Mouse (Mus musculus): Measurements from ENCODE around the gene Auts2. TPM values are rescaled to one million over a fixed set of nuclear protein-coding genes. Genes with fewer than 3 reads are reported as not detected.

Auts2 gene
- total RNA-seq, 2 experiments from 2014 or later: 24.3 to 29.9 TPM

GRCm38 (mm10) chr5:131992268-131992667 is 550.9 kb downstream of the Auts2 start:
- no peak for DNase-seq

DNA sequence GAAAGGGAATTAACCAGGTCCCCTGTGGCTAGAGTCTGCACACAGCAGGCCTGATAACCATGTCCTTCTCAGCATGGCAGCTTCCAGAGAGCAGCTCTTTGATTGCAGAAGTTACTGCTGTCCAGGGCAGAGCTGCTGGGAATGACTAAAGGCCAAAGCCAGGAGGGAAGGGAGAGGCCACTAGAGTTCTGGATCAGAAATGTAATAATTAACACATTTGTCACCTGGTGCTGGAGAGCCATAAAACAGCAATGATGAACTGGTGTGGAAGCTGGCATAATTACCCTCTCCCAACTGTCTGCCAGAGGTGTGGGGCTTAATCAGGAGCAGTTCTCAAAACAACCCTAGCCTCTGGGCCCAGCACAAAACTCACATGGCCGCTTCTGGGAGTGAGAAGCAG is 552.6 kb downstream of the Auts2 start:
- no peak for DNase-seq

- DNase-seq: no peak
Measured at GRCm38 (mm10) chr5:131981451-131981850, 561.7 kb downstream of the Auts2 start.

GRCm38 (mm10) chr5:131978939-131979338 is 564.2 kb downstream of the Auts2 start:
- DNase-seq: no peak

GRCm38 (mm10) chr5:131977497-131977896 is 565.6 kb downstream of the Auts2 start:
- no peak for DNase-seq

- no peak for DNase-seq
Measured at GRCm38 (mm10) chr5:131971901-131972300, 571.2 kb downstream of the Auts2 start.

DNA sequence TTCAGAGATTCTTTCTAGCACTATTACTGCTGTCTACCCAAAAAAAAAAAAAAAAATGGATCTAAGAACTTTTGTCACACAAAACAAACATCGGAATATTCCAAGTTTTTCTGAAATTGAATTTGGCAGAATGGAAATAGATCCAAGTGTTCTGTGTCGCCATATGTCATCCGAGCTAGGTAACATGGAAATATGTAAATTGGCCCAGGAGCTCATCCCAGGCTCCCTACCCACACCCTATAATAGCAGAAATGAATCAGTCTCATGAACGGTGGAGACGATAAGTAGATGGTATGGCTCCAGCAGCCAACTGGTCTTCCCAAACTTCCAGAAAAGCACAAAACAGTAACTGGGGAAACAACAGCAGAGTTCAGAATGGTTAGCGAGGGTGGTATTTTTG is 577.6 kb downstream of the Auts2 start:
- DNase-seq: no peak

DNA sequence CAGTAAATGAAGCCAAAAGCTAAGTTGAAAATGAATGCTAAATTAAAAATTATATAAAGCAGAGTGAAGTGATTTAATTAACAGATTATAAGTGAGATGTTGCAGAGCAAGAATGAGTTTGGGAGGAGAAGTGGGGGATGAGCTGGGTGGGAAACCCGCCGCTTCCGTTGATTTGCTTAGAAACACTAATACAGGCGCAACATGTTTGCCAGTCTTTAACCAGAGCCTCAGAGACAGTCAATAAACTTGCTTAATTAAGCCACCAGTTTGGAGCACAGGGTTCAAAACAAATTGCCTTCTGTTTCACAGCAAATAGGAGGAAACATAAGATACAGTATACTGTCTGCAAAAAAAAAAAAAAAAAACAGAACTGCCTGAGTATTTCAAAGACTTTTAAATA is 579.6 kb downstream of the Auts2 start:
- no peak for DNase-seq

DNA sequence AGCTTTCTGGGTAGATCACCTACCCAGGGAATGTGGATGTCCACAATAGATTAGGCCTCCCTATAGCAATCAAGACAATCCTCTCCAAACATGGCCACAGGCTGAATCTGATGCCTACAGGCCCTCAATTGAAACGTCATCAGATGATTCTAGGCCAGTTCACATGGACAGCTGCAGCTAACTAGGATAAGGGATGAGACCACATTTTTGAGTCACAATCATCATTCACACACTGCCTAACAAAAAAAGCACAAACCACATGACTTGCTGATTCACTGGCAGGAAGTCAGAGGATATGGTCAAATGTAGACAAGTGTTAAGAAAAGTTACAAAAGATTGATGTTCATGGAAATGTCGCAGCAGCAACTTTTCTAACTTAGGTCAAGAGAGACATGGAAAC is 581.3 kb downstream of the Auts2 start:
- no peak for DNase-seq

DNA sequence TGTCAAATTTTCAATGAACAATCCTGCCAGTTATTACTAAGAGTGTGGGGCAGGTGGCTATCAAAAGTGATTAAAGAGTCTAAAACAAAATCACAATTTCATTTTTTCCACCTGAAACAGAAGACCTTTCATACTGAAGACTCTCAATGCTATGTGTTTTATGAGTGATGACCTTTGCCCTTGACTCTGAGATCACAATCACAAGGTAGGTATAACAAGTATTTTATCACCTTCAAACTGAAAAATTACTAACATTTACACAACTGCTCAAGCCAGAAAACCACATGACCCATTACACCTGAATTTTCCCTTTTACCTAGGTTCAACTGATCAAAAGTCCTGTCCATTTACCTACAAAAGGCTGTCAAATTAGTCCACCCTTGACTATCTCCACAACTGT is 582.7 kb downstream of the Auts2 start:
- no peak for DNase-seq

DNA sequence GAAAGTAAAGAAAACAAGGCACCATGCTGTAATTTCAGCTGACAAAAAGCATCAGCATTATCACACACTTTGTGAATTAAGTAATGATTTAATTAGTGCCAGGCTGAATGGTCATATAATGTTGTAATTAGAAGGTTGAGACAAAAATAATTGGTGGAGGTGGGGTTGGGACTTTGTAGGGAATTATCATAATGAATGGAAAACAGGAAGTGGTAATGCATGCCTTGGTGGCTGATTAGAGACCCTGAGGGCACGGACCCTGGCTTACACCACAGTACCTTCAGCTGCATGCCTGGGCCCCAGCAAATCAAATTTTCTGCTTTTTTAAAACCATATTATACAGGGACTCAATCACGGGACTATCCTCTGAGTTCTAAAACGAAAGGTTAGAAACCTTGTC is 586.1 kb downstream of the Auts2 start:
- no peak for DNase-seq

DNA sequence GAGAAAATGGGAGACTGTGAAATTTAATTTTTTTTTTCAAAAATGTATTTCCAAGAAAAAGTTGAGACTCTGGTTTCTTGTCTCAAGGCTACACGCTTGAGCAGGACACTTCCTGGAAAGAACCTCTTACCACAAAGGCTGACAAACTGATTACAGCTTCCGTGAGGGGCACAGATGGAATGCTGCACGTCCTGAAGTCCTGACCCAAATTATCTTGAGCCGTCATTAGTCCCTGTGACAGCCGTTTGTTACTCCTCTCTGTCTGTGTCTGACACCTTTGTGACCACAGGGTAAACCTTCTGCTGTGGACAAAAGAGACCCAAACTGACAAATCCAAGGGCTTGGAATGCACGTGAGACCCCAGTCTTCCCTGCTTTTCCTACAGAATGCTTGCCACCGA is 587.1 kb downstream of the Auts2 start:
- no peak for DNase-seq

- no peak for DNase-seq
Measured at GRCm38 (mm10) chr5:131955227-131956016, 587.7 kb downstream of the Auts2 start.

GRCm38 (mm10) chr5:131948571-131949151 is 594.5 kb downstream of the Auts2 start:
- no peak for DNase-seq

DNA sequence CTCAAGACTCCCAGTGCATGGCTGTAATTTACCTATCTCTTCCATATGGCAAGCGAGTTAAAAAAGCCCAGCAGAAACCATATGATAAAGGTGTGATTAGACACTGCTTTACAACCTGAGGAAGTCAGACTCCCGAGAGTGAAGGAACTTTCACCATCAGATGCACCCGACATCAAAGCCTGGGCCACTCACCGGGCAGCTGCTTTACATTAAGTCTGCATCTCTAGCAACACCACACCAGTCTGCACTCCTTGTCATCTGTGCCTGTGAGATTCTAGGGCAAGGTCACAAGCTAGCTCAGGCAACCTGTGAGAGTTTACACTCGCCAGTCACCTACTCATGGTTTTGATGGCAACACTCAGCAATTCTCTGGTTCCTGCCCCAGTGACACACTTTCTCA is 596.3 kb downstream of the Auts2 start:
- no peak for DNase-seq

GRCm38 (mm10) chr5:131944761-131945160 is 598.4 kb downstream of the Auts2 start:
- DNase-seq: no peak

DNA sequence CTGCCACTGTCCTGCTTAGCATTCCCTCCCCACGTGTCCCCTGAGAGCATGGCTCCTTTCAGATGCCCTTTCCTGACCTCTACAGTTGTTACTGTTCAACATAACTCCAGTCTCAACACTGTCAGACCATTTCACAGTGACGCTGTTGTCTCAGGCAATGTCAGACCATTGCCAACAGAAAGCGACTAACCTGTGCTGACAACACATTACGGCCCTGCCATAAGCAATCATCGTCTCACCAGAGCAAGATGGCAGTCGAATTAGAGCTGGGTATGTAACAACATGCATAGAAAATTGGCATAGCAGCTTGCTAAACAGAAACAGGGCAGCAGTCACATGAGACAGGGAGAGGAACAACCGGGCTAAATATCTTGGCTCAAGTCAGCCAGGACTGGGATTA is 614.4 kb downstream of the Auts2 start:
- DNase-seq: no peak

GRCm38 (mm10) chr5:131922759-131923158 is 620.4 kb downstream of the Auts2 start:
- no peak for DNase-seq

- DNase-seq: no peak
Measured at GRCm38 (mm10) chr5:131922118-131922517, 621.0 kb downstream of the Auts2 start.

DNA sequence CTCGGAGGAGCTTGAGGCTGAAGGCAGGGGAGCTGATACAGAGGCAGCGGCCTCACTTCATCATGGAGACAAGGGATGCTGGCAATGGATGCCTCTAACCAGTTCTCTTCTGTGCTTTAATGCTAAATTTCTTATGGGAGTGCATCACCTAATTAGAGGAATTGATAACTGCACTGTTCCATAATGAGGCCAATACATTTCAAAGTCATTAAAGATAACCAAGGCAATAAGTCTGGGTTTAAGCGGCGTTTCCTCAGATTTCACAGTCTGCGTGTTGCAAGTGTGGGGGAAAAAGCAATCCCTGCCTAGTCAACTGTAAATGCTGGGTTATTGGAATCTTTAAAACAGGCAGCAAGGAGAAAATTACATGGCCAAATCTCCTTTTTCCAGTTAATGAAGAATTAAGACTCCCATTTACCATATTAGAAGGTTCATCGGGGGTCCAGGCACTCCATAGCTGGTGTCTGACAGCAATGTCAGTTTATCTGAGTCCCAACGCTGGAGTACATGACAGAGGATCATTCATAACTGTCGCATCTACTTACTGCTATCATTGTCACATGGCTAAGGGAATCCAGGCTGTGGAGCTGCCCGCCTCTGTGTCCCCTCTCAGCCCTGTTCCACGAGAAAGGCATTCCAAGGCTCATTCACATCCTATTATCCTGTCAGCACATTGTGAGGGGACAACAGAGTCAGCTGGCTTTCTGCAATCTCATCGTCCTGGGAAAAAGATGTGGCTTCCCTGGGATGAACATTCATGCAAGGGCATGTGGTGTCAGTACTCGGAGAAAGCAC is 623.0 kb downstream of the Auts2 start:
- DNase-seq: no peak

GRCm38 (mm10) chr5:131916791-131917403 is 626.2 kb downstream of the Auts2 start:
- DNase-seq: peak in 1 of 2 experiments; percentile 16

GRCm38 (mm10) chr5:131913562-131913961 is 629.6 kb downstream of the Auts2 start:
- no peak for DNase-seq

DNA sequence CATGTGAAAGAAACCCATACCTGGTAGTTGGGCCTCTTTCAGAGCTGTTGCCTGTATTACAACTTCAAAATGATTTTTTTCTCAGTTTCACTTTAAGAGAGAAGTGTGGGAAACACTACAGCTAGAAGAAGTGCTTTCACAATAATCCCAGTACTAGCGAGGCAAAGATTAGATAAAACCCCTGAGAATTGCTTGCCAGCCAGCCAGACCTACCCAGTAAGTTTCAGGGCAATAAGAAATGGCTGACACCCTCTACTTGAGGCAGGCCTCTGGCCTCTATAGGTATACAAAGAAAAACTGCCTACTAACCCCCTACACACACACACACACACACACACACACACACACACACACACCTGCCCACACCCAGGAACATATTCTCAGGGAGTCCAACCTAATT is 630.2 kb downstream of the Auts2 start:
- no peak for DNase-seq
